In the genomic region with DNA sequence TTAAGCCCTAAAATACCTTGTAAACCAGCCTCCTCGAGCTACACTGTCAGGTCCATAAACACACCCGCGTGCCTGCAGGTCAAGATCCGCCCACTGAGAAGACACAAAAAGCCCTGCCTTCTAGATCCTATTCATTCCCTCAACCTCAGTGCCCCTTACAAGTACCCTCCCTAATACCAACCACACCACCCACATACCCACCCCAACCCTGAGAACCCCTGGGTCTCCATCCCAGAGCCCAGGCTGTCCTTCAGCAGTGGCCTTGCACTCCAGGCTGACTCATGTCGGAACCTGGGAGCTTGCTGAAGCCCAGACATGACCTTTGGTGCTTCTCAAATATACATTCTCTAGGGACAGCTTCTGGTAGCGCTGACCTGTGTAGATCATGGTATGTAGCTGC, we compare ENCODE assay signal across 20 mouse cellular contexts. TPM values are rescaled to one million over a fixed set of nuclear protein-coding genes. Genes with fewer than 3 reads are reported as not detected.
"Had no signal": no experiment of that assay in that cellular context is flagged by ENCODE, and none has a peak within 500 bp of the region (broad histone marks: within the 10 kb centered on the region; RNA-seq: fewer than 3 reads in every experiment).

No protein-coding gene starts in this region.

- H3K9ac ChIP-seq: limb, embryonic 12.5 days had no signal

- H3K4me3 ChIP-seq: layer of hippocampus, adult 2 months; limb, embryonic 12.5 days had no signal

- H3K27ac ChIP-seq: layer of hippocampus, adult 2 months; limb, embryonic 12.5 days; midbrain, embryonic 10.5 days; neural tube, embryonic 15.5 days had no signal

- H3K9me3 ChIP-seq: limb, embryonic 12.5 days; midbrain, embryonic 10.5 days; neural tube, embryonic 15.5 days had no signal

- DNase-seq: kidney, adult 18-20 months; kidney, postnatal 10 days; kidney, postnatal 4 days; lung, adult 2 months; lung, postnatal 36 days; right cerebral cortex, adult 18-20 months; right cerebral cortex, postnatal 25 days; thymus, postnatal 36 days had no signal

- ATAC-seq: lung, postnatal 0 days; midbrain, embryonic 16.5 days had no signal

RNA-seq across cellular contexts. Expression of a gene that starts 7.7 kb away (rescaled TPM):
- total RNA-seq: liver, adult 2 months; megakaryocyte, adult 5-6 weeks had no signal
- polyA plus RNA-seq: kidney, embryonic 14.5 days; stomach, embryonic 16.5 days had no signal

RNA-seq across cellular contexts. Expression of a gene that starts 32.2 kb away (rescaled TPM):
- total RNA-seq: layer of hippocampus, postnatal 10 days; liver, adult 2 months; megakaryocyte, adult 5-6 weeks had no signal
- polyA plus RNA-seq: limb, embryonic 12.5 days; liver, adult 2 months; lung, postnatal 0 days; midbrain, embryonic 10.5 days; thymus, postnatal 0 days had no signal

RNA-seq across cellular contexts. Expression of a gene that starts 47.1 kb away (rescaled TPM):
- total RNA-seq: megakaryocyte, adult 5-6 weeks had no signal
- polyA plus RNA-seq: kidney, embryonic 14.5 days; limb, embryonic 12.5 days; lung, postnatal 0 days; midbrain, embryonic 10.5 days; thymus, postnatal 0 days had no signal
